In genomic region chr7:34183356-34183755, GRCm38 (mm10) we compare ENCODE assay signal across 14 mouse cellular contexts. TPM values are rescaled to one million over a fixed set of nuclear protein-coding genes. Genes with fewer than 3 reads are reported as not detected.
DNase-seq lines count a peak whose midpoint lies in the region; ATAC-seq and TF ChIP-seq lines count a peak whose summit lies in the region.
"Had no signal": no experiment of that assay in that cellular context is flagged by ENCODE, and none has a peak within 500 bp of the region (broad histone marks: within the 10 kb centered on the region; RNA-seq: fewer than 3 reads in every experiment).

No protein-coding gene starts in this region.

- H3K27me3 ChIP-seq in kidney, postnatal 0 days (ENCODE audit: insufficient read depth, low read length), result no peaks in the 10 kb centered on the region
- H3K27me3 ChIP-seq in kidney, adult 2 months (replicated peaks; ENCODE audit: control insufficient read depth, insufficient read depth, low read length), result no peaks in the 10 kb centered on the region
- no peaks in the 10 kb centered on the region for H3K27me3 ChIP-seq in embryonic facial prominence, embryonic 11.5 days (ENCODE audit: control insufficient read depth, insufficient read depth, low read length)
- H3K27me3 ChIP-seq in stomach, embryonic 15.5 days (replicated peaks), result no peaks in the 10 kb centered on the region
- H3K27me3 ChIP-seq: heart, embryonic 15.5 days; limb, embryonic 12.5 days; midbrain, embryonic 15.5 days had no signal

- WGBS in kidney, postnatal 0 days, result 88% methylated on average over 13 of the region's 13 CpGs
- WGBS in kidney, adult 2 months, result 94% methylated on average over 13 of the region's 13 CpGs
- 79% methylated on average over 13 of the region's 13 CpGs for WGBS in embryonic facial prominence, embryonic 11.5 days
- 78% methylated on average over 13 of the region's 13 CpGs for WGBS in stomach, embryonic 15.5 days

- intact Hi-C loops in left cerebral cortex, adult 2 months (cut with DNase I), result no loop called here

- DNase-seq in adrenal gland, postnatal 14 days, result peak; percentile 53
- DNase-seq in adrenal gland, adult 2 months, result no peak
- DNase-seq in kidney, postnatal 0 days (ENCODE audit: low spot score), result no peak
- DNase-seq in kidney, adult 2 months, result no peak
- peak; percentile 16 for DNase-seq in embryonic facial prominence, embryonic 11.5 days (ENCODE audit: low spot score)
- DNase-seq in layer of hippocampus, adult 11-12 months (ENCODE audit: low spot score), result no peak
- no peak for DNase-seq in left cerebral cortex, adult 2 months (ENCODE audit: extremely low spot score in 1 of 2, low spot score in 2 of 2)
- DNase-seq: cerebellum, adult 11-12 months; layer of hippocampus, adult 9-11 months; lung, postnatal 14 days had no signal

- TF ChIP-seq CTCF in kidney, postnatal 0 days (IDR thresholded peaks at IDR 0.05; ENCODE audit: low read depth), result no peak
- no peak for TF ChIP-seq CTCF in kidney, adult 2 months (conservative IDR thresholded peaks at IDR 0.05; ENCODE audit: insufficient read depth, insufficient read length, low read depth, low read length)
- no peak for TF ChIP-seq CTCF in left cerebral cortex, adult 2 months (IDR thresholded peaks at IDR 0.05)

- H3K9ac ChIP-seq in kidney, postnatal 0 days (ENCODE audit: low read depth, low read length), result no peak overlapping the region
- no peak overlapping the region for H3K9ac ChIP-seq in embryonic facial prominence, embryonic 11.5 days (replicated peaks; ENCODE audit: low read length)
- no peak overlapping the region for H3K9ac ChIP-seq in stomach, embryonic 15.5 days
- H3K9ac ChIP-seq: heart, embryonic 15.5 days; limb, embryonic 12.5 days; midbrain, embryonic 15.5 days had no signal

- H3K4me2 ChIP-seq in kidney, postnatal 0 days (ENCODE audit: low read length), result no peak overlapping the region
- no peak overlapping the region for H3K4me2 ChIP-seq in embryonic facial prominence, embryonic 11.5 days (ENCODE audit: low read depth, low read length)
- H3K4me2 ChIP-seq in stomach, embryonic 15.5 days, result no peak overlapping the region
- H3K4me2 ChIP-seq: heart, embryonic 15.5 days; limb, embryonic 12.5 days; midbrain, embryonic 15.5 days had no signal

- H3K36me3 ChIP-seq in kidney, postnatal 0 days (ENCODE audit: insufficient read depth, low read length), result peaks cover 35% of the 10 kb centered on the region
- peaks cover 3% of the 10 kb centered on the region; the same call in 1 of the 2 replicates for H3K36me3 ChIP-seq in kidney, adult 2 months (ENCODE audit: control insufficient read depth, insufficient read depth, low read length)
- H3K36me3 ChIP-seq in embryonic facial prominence, embryonic 11.5 days (replicated peaks; ENCODE audit: control insufficient read depth, insufficient read depth, low read depth, low read length), result no peaks in the 10 kb centered on the region; the same call in 1 of the 2 replicates
- peaks cover 33% of the 10 kb centered on the region for H3K36me3 ChIP-seq in stomach, embryonic 15.5 days

- H3K27ac ChIP-seq in kidney, postnatal 0 days, result no peak overlapping the region
- H3K27ac ChIP-seq in kidney, adult 2 months (ENCODE audit: insufficient read depth, low read depth, low read length), result no peak overlapping the region
- no peak overlapping the region for H3K27ac ChIP-seq in embryonic facial prominence, embryonic 11.5 days (replicated peaks; ENCODE audit: low read depth, low read length)
- H3K27ac ChIP-seq in stomach, embryonic 15.5 days, result peak overlapping the region; percentile 6; the same call in 1 of the 2 replicates
- H3K27ac ChIP-seq in left cerebral cortex, adult 2 months, result no peak overlapping the region
- H3K27ac ChIP-seq: heart, embryonic 15.5 days; limb, embryonic 12.5 days; midbrain, embryonic 15.5 days had no signal

- peak; percentile 49 for ATAC-seq in kidney, postnatal 0 days (replicated peaks; ENCODE audit: low FRiP score, low read depth)
- ATAC-seq in embryonic facial prominence, embryonic 11.5 days (replicated peaks; ENCODE audit: insufficient number of reproducible peaks, low FRiP score, low TSS enrichment, low read depth), result peak; percentile 79
- ATAC-seq in stomach, embryonic 15.5 days (ENCODE audit: insufficient read depth, low FRiP score, low read depth), result peak; percentile 65
- ATAC-seq: midbrain, embryonic 15.5 days had no signal

- no peak for TF ChIP-seq POLR2A in kidney, adult 2 months (IDR thresholded peaks at IDR 0.05; ENCODE audit: low read depth, low read length)

- no peak overlapping the region for H3K4me3 ChIP-seq in kidney, postnatal 0 days (replicated peaks; ENCODE audit: low read depth, low read length)
- H3K4me3 ChIP-seq in kidney, adult 2 months (ENCODE audit: insufficient read depth, low read depth, low read length), result no peak overlapping the region
- no peak overlapping the region for H3K4me3 ChIP-seq in embryonic facial prominence, embryonic 11.5 days (ENCODE audit: low read depth, low read length)
- no peak overlapping the region for H3K4me3 ChIP-seq in stomach, embryonic 15.5 days (replicated peaks)
- no peak overlapping the region for H3K4me3 ChIP-seq in left cerebral cortex, adult 2 months
- H3K4me3 ChIP-seq: heart, embryonic 15.5 days; limb, embryonic 12.5 days; midbrain, embryonic 15.5 days had no signal

- no peaks in the 10 kb centered on the region for H3K4me1 ChIP-seq in kidney, postnatal 0 days (replicated peaks; ENCODE audit: insufficient read depth, low read length)
- no peaks in the 10 kb centered on the region for H3K4me1 ChIP-seq in kidney, adult 2 months (ENCODE audit: control insufficient read depth, insufficient read depth, low read length)
- no peaks in the 10 kb centered on the region for H3K4me1 ChIP-seq in embryonic facial prominence, embryonic 11.5 days (ENCODE audit: control insufficient read depth, insufficient read depth, low read length)
- H3K4me1 ChIP-seq in stomach, embryonic 15.5 days, result no peaks in the 10 kb centered on the region
- H3K4me1 ChIP-seq: heart, embryonic 15.5 days; limb, embryonic 12.5 days; midbrain, embryonic 15.5 days had no signal

- H3K9me3 ChIP-seq in kidney, postnatal 0 days (replicated peaks; ENCODE audit: low read length), result no peaks in the 10 kb centered on the region
- H3K9me3 ChIP-seq in embryonic facial prominence, embryonic 11.5 days (replicated peaks; ENCODE audit: control insufficient read depth, low read length), result no peaks in the 10 kb centered on the region
- H3K9me3 ChIP-seq in stomach, embryonic 15.5 days, result no peaks in the 10 kb centered on the region
- H3K9me3 ChIP-seq: heart, embryonic 15.5 days; limb, embryonic 12.5 days; midbrain, embryonic 15.5 days had no signal

RNA-seq across cellular contexts. Expression of gene Pdcd2l, which starts 13.1 kb away (rescaled TPM):
- total RNA-seq in adrenal gland, postnatal 14 days (2021), result 19.0 and 22.2 TPM in 2 replicates
- total RNA-seq in adrenal gland, adult 2 months (2021), result 10 to 100 TPM; 15.4 to 24.4 TPM
- 27.9 and 31.1 TPM in 2 replicates for polyA plus RNA-seq in adrenal gland, adult 2 months (2012; rRNA removed)
- 51.4 and 54.5 TPM in 2 replicates for polyA plus RNA-seq in kidney, postnatal 0 days (2015; fragmentation: Nextera tagmentation; extraction: Ambion mirVana)
- polyA plus RNA-seq in kidney, adult 2 months (2012; rRNA removed), result 22.8 and 25.1 TPM in 2 replicates
- 59.0 and 60.9 TPM in 2 replicates for polyA plus RNA-seq in embryonic facial prominence, embryonic 11.5 days (2014; fragmentation: Nextera tagmentation; extraction: Ambion mirVana)
- 54.4 and 65.0 TPM in 2 replicates for polyA plus RNA-seq in stomach, embryonic 15.5 days (2015; fragmentation: Nextera tagmentation; extraction: Ambion mirVana)
- total RNA-seq in left cerebral cortex, adult 2 months (2021), result 10 to 100 TPM; 23.8 to 26.9 TPM

RNA-seq across cellular contexts. Expression of gene Uba2, which starts 14.0 kb away (rescaled TPM):
- total RNA-seq in adrenal gland, postnatal 14 days (2021), result 80.4 and 83.4 TPM in 2 replicates
- total RNA-seq in adrenal gland, adult 2 months (2021), result 10 to 100 TPM; 63.5 to 75.7 TPM
- polyA plus RNA-seq in adrenal gland, adult 2 months (2012; rRNA removed), result 22.5 and 25.2 TPM in 2 replicates
- polyA plus RNA-seq in kidney, postnatal 0 days (2015; fragmentation: Nextera tagmentation; extraction: Ambion mirVana), result 133 and 146 TPM in 2 replicates
- 28.4 and 32.7 TPM in 2 replicates for polyA plus RNA-seq in kidney, adult 2 months (2012; rRNA removed)
- polyA plus RNA-seq in embryonic facial prominence, embryonic 11.5 days (2014; fragmentation: Nextera tagmentation; extraction: Ambion mirVana), result 285 and 288 TPM in 2 replicates
- 175 and 181 TPM in 2 replicates for polyA plus RNA-seq in stomach, embryonic 15.5 days (2015; fragmentation: Nextera tagmentation; extraction: Ambion mirVana)
- total RNA-seq in left cerebral cortex, adult 2 months (2021), result 10 to 100 TPM; 89.2 to 93.5 TPM

RNA-seq across cellular contexts. Expression of gene Gpi1, which starts 46.8 kb away (rescaled TPM):
- total RNA-seq in adrenal gland, postnatal 14 days (2021), result 347 and 396 TPM in 2 replicates
- 100 to 1,000 TPM; 290 to 557 TPM for total RNA-seq in adrenal gland, adult 2 months (2021)
- 507 and 510 TPM in 2 replicates for polyA plus RNA-seq in adrenal gland, adult 2 months (2012; rRNA removed)
- 323 and 356 TPM in 2 replicates for polyA plus RNA-seq in kidney, postnatal 0 days (2015; fragmentation: Nextera tagmentation; extraction: Ambion mirVana)
- polyA plus RNA-seq in kidney, adult 2 months (2012; rRNA removed), result 413 and 444 TPM in 2 replicates
- 287 and 295 TPM in 2 replicates for polyA plus RNA-seq in embryonic facial prominence, embryonic 11.5 days (2014; fragmentation: Nextera tagmentation; extraction: Ambion mirVana)
- polyA plus RNA-seq in stomach, embryonic 15.5 days (2015; fragmentation: Nextera tagmentation; extraction: Ambion mirVana), result 288 and 338 TPM in 2 replicates
- 100 to 1,000 TPM; 642 to 716 TPM for total RNA-seq in left cerebral cortex, adult 2 months (2021)

RNA-seq across cellular contexts. Expression of gene Wtip, which starts 50.3 kb away (rescaled TPM):
- total RNA-seq in adrenal gland, postnatal 14 days (2021), result 27.3 and 29.2 TPM in 2 replicates
- total RNA-seq in adrenal gland, adult 2 months (2021), result 10 to 100 TPM; 13.6 to 32.2 TPM
- 33.7 and 49.8 TPM in 2 replicates for polyA plus RNA-seq in adrenal gland, adult 2 months (2012; rRNA removed)
- 6.3 and 8.0 TPM in 2 replicates for polyA plus RNA-seq in kidney, postnatal 0 days (2015; fragmentation: Nextera tagmentation; extraction: Ambion mirVana)
- 22.6 and 28.7 TPM in 2 replicates for polyA plus RNA-seq in kidney, adult 2 months (2012; rRNA removed)
- 4.3 and 6.7 TPM in 2 replicates for polyA plus RNA-seq in embryonic facial prominence, embryonic 11.5 days (2014; fragmentation: Nextera tagmentation; extraction: Ambion mirVana)
- 6.8 and 7.2 TPM in 2 replicates for polyA plus RNA-seq in stomach, embryonic 15.5 days (2015; fragmentation: Nextera tagmentation; extraction: Ambion mirVana)
- 10 to 100 TPM in 1 of 2 experiments, 1 to 10 TPM in 1; 9.8 to 11.7 TPM for total RNA-seq in left cerebral cortex, adult 2 months (2021)

Comparison
In these comparisons a context has a peak if more than half of its experiments do, and no peak if none do; other contexts are left out.
1. DNase-seq: peak in adrenal gland, postnatal 14 days (single experiment) and embryonic facial prominence, embryonic 11.5 days (single experiment); none in adrenal gland, adult 2 months (single experiment), kidney, postnatal 0 days (single experiment), kidney, adult 2 months (single experiment), layer of hippocampus, adult 11-12 months (single experiment) and left cerebral cortex, adult 2 months (0 of 2).
2. Peak in every context shown above with its lines, with median percentiles within 50 percentile points of each other: ATAC-seq.